Mouse (Mus musculus) heart, postnatal 0 days (tissue): ENCODE results near the gene Klhdc8a. TPM values are rescaled to one million over a fixed set of nuclear protein-coding genes. Genes with fewer than 3 reads are reported as not detected.
A peak's percentile ranks its signal among the peaks of the same experiment; 100 is the strongest.

Experiments used
- ATAC-seq: fragments of 200-750 bp; cut with Nextera tagmentation; 2 replicates; pipeline ENCODE4 v1.8.0; 2017; ENCODE audit warnings: low read depth, moderate number of reproducible peaks, moderate library complexity; ENCODE audit not compliant: insufficient read depth
- DNase-seq: peaks from one replicate; pipeline ENCODE4 v3.0.0-alpha.2; 2016; ENCODE audit warnings: low spot score
- H3K27ac ChIP-seq: fragments of 300-500 bp; sonication (generic); 2 replicates; pipeline ENCODE4 v1.5.1; 2014; ENCODE audit warnings: low read depth, mild to moderate bottlenecking
- H3K27me3 ChIP-seq: fragments of 300-500 bp; sonication (generic); 2 replicates; pipeline ENCODE4 v1.6.1; 2014; ENCODE audit warnings: low read length, mixed read lengths; ENCODE audit not compliant: control insufficient read depth, insufficient read depth
- H3K36me3 ChIP-seq: fragments of 300-500 bp; sonication (generic); replicated peaks from 2 replicates; pipeline ENCODE4 v1.6.1; 2014; ENCODE audit warnings: low read length, mixed read lengths; ENCODE audit not compliant: control insufficient read depth, insufficient read depth
- H3K4me1 ChIP-seq: fragments of 300-500 bp; sonication (generic); 2 replicates; pipeline ENCODE4 v1.6.1; 2014; ENCODE audit warnings: antibody characterized with exemption; ENCODE audit not compliant: control insufficient read depth, insufficient read depth
- H3K4me2 ChIP-seq: fragments of 300-500 bp; sonication (generic); 2 replicates; pipeline ENCODE4 v1.6.1; 2014; ENCODE audit warnings: low read depth, mild to moderate bottlenecking, low read length, moderate library complexity
- H3K4me3 ChIP-seq: fragments of 300-500 bp; sonication (generic); 2 replicates; pipeline ENCODE4 v1.5.1; 2014; ENCODE audit warnings: low read depth, low read length
- H3K9ac ChIP-seq: fragments of 300-500 bp; sonication (generic); replicated peaks from 2 replicates; pipeline ENCODE4 v1.6.1; 2014; ENCODE audit warnings: low read depth, low read length, mixed read lengths
- H3K9me3 ChIP-seq: fragments of 300-500 bp; sonication (generic); replicated peaks from 2 replicates; pipeline ENCODE4 v1.6.1; 2016; ENCODE audit warnings: low read length; ENCODE audit not compliant: control insufficient read depth
- CTCF ChIP-seq: IDR thresholded peaks from 2 replicates; pipeline ENCODE4 v1.5.1; 2016; ENCODE audit warnings: antibody characterized with exemption, control low read depth, low read depth
- EP300 ChIP-seq: IDR thresholded peaks from 2 replicates; pipeline ENCODE4 v1.6.1; 2016; ENCODE audit warnings: antibody characterized with exemption, low read depth
- WGBS: fragments of 180-500 bp; shearing (Covaris S2); extraction: QIAGEN DNeasy Blood & Tissue Kit; methylation state at CpG from one replicate; pipeline ENCODE4 v1.1.7; 2014; 5-methylcytosine and 5-hydroxymethylcytosine counted together
- polyA plus RNA-seq: library from polyadenylated mRNA; unstranded; fragments of >200 nt; fragmentation: Nextera tagmentation; extraction: Ambion mirVana; gene quantifications from 2 replicates; pipeline ENCODE4 v1.2.1, GENCODE M21; 2015
- total RNA-seq: library from RNA; depleted of rRNA; stranded (reverse); fragments of >200 nt; gene quantifications from 2 replicates; pipeline ENCODE4 v1.2.3, GENCODE M21; 2014; ENCODE audit warnings: low replicate concordance; rRNA removed

The Klhdc8a gene
- total and polyA plus RNA-seq, 2 experiments from 2014 or later: 0.68 to 2.3 TPM

GRCm38 (mm10) chr1:132354234-132354633, 55.8 kb downstream of the Klhdc8a start:
- 86% methylated on average over 9 of the region's 9 CpGs for WGBS
- no peak for DNase-seq

DNA sequence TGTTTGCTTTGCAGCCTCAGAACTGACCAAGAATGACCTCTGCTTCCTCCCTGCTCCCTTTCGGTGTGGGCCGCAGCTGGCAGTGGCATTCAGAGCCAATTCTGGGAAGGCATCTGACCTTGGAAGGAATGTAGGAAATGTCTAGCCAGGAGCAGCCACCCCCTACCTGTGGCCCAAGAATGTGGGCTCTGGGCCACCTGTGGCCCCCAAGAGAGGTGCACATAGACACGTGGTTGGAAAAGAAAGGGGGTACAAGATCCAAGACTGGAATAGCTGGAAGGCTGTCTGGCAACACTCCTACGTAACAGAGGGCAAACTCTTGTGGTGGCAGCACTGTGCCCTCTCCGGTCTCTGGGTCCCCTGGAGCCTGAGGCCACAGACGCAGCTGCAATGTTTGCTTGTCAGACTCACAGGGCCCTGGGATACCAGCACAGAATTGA, 56.8 kb downstream of the Klhdc8a start:
- no peaks in the 10 kb centered on the region for H3K27me3 ChIP-seq
- ATAC-seq (peak; percentile 56), DNase-seq (no peak)
- TF ChIP-seq CTCF: no peak
- TF ChIP-seq EP300: no peak
- peaks cover 12% of the 10 kb centered on the region for H3K4me1 ChIP-seq
- no peak overlapping the region for H3K9ac ChIP-seq
- H3K9me3 ChIP-seq: no peaks in the 10 kb centered on the region; the same call in 1 of the 2 replicates
- 37% methylated on average over 6 of the region's 6 CpGs for WGBS
- peaks cover 31% of the 10 kb centered on the region for H3K36me3 ChIP-seq
- H3K4me2 ChIP-seq: no peak overlapping the region
- H3K4me3 ChIP-seq: no peak overlapping the region
- H3K27ac ChIP-seq: peak overlapping the region; percentile 45

More at GRCm38 (mm10) chr1:132354234-132354633, 55.8 kb downstream of the Klhdc8a start:
- H3K4me1 ChIP-seq: peaks cover 12% of the 10 kb centered on the region
- H3K27ac ChIP-seq: no peak overlapping the region
- peaks cover 23% of the 10 kb centered on the region; the same call in 1 of the 2 replicates for H3K36me3 ChIP-seq
- H3K27me3 ChIP-seq: no peaks in the 10 kb centered on the region
- H3K4me3 ChIP-seq: no peak overlapping the region
- no peak overlapping the region for H3K4me2 ChIP-seq
- ATAC-seq: no peak
- no peak for TF ChIP-seq CTCF
- TF ChIP-seq EP300: no peak
- H3K9me3 ChIP-seq: no peaks in the 10 kb centered on the region; the same call in 1 of the 2 replicates
- no peak overlapping the region for H3K9ac ChIP-seq

GRCm38 (mm10) chr1:132355841-132356242, 57.4 kb downstream of the Klhdc8a start:
- 3% methylated on average over 3 of the region's 3 CpGs for WGBS
- peak; percentile 85 for DNase-seq
- TF ChIP-seq EP300 (no peak; the same call in 1 of the 2 replicates), CTCF (peak; percentile 99)
- ATAC-seq: peak; percentile 65
- Histone ChIP-seq H3K27me3 (no peaks in the 10 kb centered on the region), H3K4me2 (no peak overlapping the region), H3K9me3 (no peaks in the 10 kb centered on the region; the same call in 1 of the 2 replicates), H3K36me3 (peaks cover 37% of the 10 kb centered on the region), H3K27ac (no peak overlapping the region), H3K4me1 (peaks cover 12% of the 10 kb centered on the region), H3K4me3 (no peak overlapping the region), H3K9ac (no peak overlapping the region)

GRCm38 (mm10) chr1:132356841-132357240, 58.4 kb downstream of the Klhdc8a start:
- Histone ChIP-seq H3K4me3 (no peak overlapping the region), H3K4me2 (no peak overlapping the region), H3K36me3 (peaks cover 41% of the 10 kb centered on the region), H3K9ac (no peak overlapping the region), H3K9me3 (no peaks in the 10 kb centered on the region), H3K27me3 (no peaks in the 10 kb centered on the region), H3K27ac (no peak overlapping the region), H3K4me1 (peaks cover 12% of the 10 kb centered on the region)
- TF ChIP-seq CTCF (no peak), EP300 (no peak)
- DNase-seq (no peak), ATAC-seq (no peak)
- WGBS: 44% methylated on average over 1 of the region's 1 CpGs

Other genes with a start within 250 kb of the Klhdc8a start
- 4.4 and 4.5 TPM in 2 replicates for gene Mfsd4a, start 230.6 kb upstream of the Klhdc8a start, total RNA-seq
- gene Mfsd4a, start 230.6 kb upstream of the Klhdc8a start, polyA plus RNA-seq: 4.2 and 6.4 TPM in 2 replicates
- gene Cdk18, start 158.9 kb upstream of the Klhdc8a start, total RNA-seq: 4.0 and 6.2 TPM in 2 replicates
- gene Cdk18, start 158.9 kb upstream of the Klhdc8a start, polyA plus RNA-seq: 1.9 and 2.0 TPM in 2 replicates
- gene Lemd1, start 107.2 kb upstream of the Klhdc8a start, total RNA-seq: not detected in 2 replicates
- gene Lemd1, start 107.2 kb upstream of the Klhdc8a start, polyA plus RNA-seq: not detected in 2 replicates
- 0.39 TPM in 1 of 2 replicates, not detected in the other for gene AC124108.1, start 107.2 kb upstream of the Klhdc8a start, total RNA-seq
- not detected in 2 replicates for gene AC124108.1, start 107.2 kb upstream of the Klhdc8a start, polyA plus RNA-seq
- not detected in 2 replicates for gene Gm10188, start 68.9 kb upstream of the Klhdc8a start, total RNA-seq
- gene Gm10188, start 68.9 kb upstream of the Klhdc8a start, polyA plus RNA-seq: not detected in 2 replicates
- gene Nuak2, start 17.5 kb downstream of the Klhdc8a start, total RNA-seq: 0.76 and 2.6 TPM in 2 replicates
- 2.0 and 2.2 TPM in 2 replicates for gene Nuak2, start 17.5 kb downstream of the Klhdc8a start, polyA plus RNA-seq
- 19.9 and 20.4 TPM in 2 replicates for gene Tmcc2, start 92.7 kb downstream of the Klhdc8a start, total RNA-seq
- 4.6 and 6.5 TPM in 2 replicates for gene Tmcc2, start 92.7 kb downstream of the Klhdc8a start, polyA plus RNA-seq
- gene Dstyk, start 118.9 kb downstream of the Klhdc8a start, total RNA-seq: 6.7 and 37.6 TPM in 2 replicates
- 6.3 and 6.7 TPM in 2 replicates for gene Dstyk, start 118.9 kb downstream of the Klhdc8a start, polyA plus RNA-seq
- 21.6 and 35.3 TPM in 2 replicates for gene Rbbp5, start 178.7 kb downstream of the Klhdc8a start, total RNA-seq
- 15.8 and 17.8 TPM in 2 replicates for gene Rbbp5, start 178.7 kb downstream of the Klhdc8a start, polyA plus RNA-seq
- gene Tmem81, start 207.6 kb downstream of the Klhdc8a start, total RNA-seq: 0.23 and 3.5 TPM in 2 replicates
- 0.20 and 0.51 TPM in 2 replicates for gene Tmem81, start 207.6 kb downstream of the Klhdc8a start, polyA plus RNA-seq
- 1.4 and 4.4 TPM in 2 replicates for gene Cntn2, start 244.6 kb downstream of the Klhdc8a start, total RNA-seq
- 0.52 and 1.0 TPM in 2 replicates for gene Cntn2, start 244.6 kb downstream of the Klhdc8a start, polyA plus RNA-seq